Mouse (Mus musculus): Measurements from ENCODE around the gene Ndfip2. TPM values are rescaled to one million over a fixed set of nuclear protein-coding genes. Genes with fewer than 3 reads are reported as not detected.
A peak's percentile ranks its signal among the peaks of the same experiment; 100 is the strongest.

Ndfip2 gene
- polyA plus RNA-seq, 1 experiment from 2014 or later: 64.2 TPM

GRCm38 (mm10) chr14:105322829-105323228, 64.5 kb downstream of the Ndfip2 start:
- Histone ChIP-seq H3K27me3 (ENCODE audit: control insufficient read depth, insufficient read depth, low read length) (no peaks in the 10 kb centered on the region), H3K9me3 (ENCODE audit: control insufficient read depth, low read length) (0 out of 2 replicates have a peak, but pooled peaks cover 3% of the 10 kb centered on the region), H3K9ac (ENCODE audit: low read length) (no peak overlapping the region), H3K4me2 (replicated peaks; ENCODE audit: low read depth) (no peak overlapping the region), H3K4me1 (replicated peaks; ENCODE audit: control insufficient read depth, insufficient read depth) (no peaks in the 10 kb centered on the region), H3K36me3 (ENCODE audit: control insufficient read depth, insufficient read depth, low read length) (no peaks in the 10 kb centered on the region), H3K4me3 (ENCODE audit: low read depth, low read length) (no peak overlapping the region), H3K27ac (replicated peaks) (no peak overlapping the region)
- TF ChIP-seq CTCF (IDR thresholded peaks at IDR 0.05; ENCODE audit: low read depth) (no peak), EP300 (optimal IDR thresholded peaks at IDR 0.05) (no peak)
- ATAC-seq (ENCODE audit: low FRiP score, low TSS enrichment): no peak
- no peak for DNase-seq (ENCODE audit: low spot score)
- 81% methylated on average over 5 of the region's 5 CpGs for WGBS

DNA sequence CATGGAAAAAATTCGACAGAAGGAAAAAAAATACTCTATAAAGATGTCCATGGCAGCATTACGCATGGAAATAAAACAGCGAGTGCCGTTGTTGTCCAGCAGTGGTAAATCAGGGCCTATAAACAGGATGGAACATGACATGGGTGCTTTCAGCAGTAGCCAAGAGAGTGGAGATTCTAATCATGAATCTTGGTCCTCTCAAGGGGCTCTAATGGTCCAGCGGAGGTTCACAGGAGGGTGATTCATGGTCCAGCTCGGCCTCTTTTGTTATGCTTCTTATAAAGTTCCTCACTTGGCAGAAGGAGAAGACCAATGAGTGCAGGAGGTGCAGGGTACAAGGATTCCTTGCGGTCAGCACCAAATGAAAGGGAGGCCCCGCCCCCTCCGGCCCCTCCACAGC, 65.1 kb downstream of the Ndfip2 start:
- no peaks in the 10 kb centered on the region for H3K4me1 ChIP-seq (replicated peaks; ENCODE audit: control insufficient read depth, insufficient read depth)
- no peaks in the 10 kb centered on the region for H3K27me3 ChIP-seq (ENCODE audit: control insufficient read depth, insufficient read depth, low read length)
- no peak overlapping the region for H3K9ac ChIP-seq (ENCODE audit: low read length)
- H3K36me3 ChIP-seq (ENCODE audit: control insufficient read depth, insufficient read depth, low read length): no peaks in the 10 kb centered on the region
- no peak overlapping the region for H3K27ac ChIP-seq (replicated peaks)
- 91% methylated on average over 9 of the region's 9 CpGs for WGBS
- DNase-seq (ENCODE audit: low spot score) (no peak), ATAC-seq (ENCODE audit: low FRiP score, low TSS enrichment) (no peak)
- TF ChIP-seq EP300 (optimal IDR thresholded peaks at IDR 0.05) (no peak), CTCF (IDR thresholded peaks at IDR 0.05; ENCODE audit: low read depth) (no peak)
- H3K4me2 ChIP-seq (replicated peaks; ENCODE audit: low read depth): no peak overlapping the region
- H3K9me3 ChIP-seq (ENCODE audit: control insufficient read depth, low read length): 0 out of 2 replicates have a peak, but pooled peaks cover 3% of the 10 kb centered on the region
- no peak overlapping the region for H3K4me3 ChIP-seq (ENCODE audit: low read depth, low read length)

DNA sequence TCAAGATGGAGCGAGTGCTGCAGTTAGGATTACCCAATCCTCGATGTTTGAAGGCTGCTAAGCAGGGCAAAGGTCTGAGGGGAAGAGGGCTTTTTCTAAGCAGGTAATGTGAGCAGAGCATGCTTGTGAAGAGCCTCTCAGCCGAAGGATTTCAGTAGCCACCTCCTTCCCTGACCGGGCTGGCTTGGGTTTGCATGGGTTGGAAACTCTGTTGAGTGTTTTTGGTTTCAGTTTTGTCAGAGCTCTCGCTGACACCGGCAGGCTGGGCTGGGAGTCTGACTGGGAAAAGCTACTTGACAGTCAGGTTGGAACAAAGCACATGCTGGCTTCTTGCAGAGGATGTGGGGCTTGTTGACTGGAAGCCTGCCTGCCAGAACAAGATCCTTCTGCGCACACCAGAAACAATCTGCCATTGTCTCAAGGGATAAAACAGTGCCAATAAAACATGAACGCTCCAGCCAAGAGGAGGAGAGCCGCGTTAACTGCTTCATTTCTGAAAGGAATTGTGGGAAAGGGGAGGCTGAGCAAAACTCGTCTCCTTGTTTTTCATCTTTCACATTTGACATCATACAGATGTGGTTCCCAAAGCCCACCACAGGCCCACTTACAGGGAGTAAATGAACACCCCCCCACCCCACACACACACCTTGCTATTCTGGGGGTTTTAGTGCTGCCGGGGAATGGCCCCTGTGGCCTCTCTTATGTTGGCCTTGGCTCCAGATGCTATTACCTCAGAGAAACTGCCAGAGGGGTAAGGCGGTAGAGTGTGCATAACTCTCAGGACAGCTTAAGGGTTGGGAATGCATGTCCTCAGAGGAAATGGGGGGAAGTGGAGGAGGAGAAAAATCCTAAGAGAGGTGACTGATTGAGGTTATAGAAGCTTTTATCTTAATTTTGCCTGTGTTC, 70.3 kb downstream of the Ndfip2 start:
- no peak for TF ChIP-seq CTCF (IDR thresholded peaks at IDR 0.05; ENCODE audit: low read depth)
- TF ChIP-seq EP300 (optimal IDR thresholded peaks at IDR 0.05): no peak
- H3K4me1 ChIP-seq (replicated peaks; ENCODE audit: control insufficient read depth, insufficient read depth): peaks cover 3% of the 10 kb centered on the region; the same call in 1 of the 2 replicates
- peak overlapping the region; percentile 54 for H3K4me2 ChIP-seq (replicated peaks; ENCODE audit: low read depth)
- 3% methylated on average over 13 of the region's 13 CpGs for WGBS
- H3K9me3 ChIP-seq (ENCODE audit: control insufficient read depth, low read length): 0 out of 2 replicates have a peak, but pooled peaks cover 3% of the 10 kb centered on the region
- ATAC-seq (ENCODE audit: low FRiP score, low TSS enrichment): peak; percentile 82
- H3K27me3 ChIP-seq (ENCODE audit: control insufficient read depth, insufficient read depth, low read length): no peaks in the 10 kb centered on the region
- H3K4me3 ChIP-seq (ENCODE audit: low read depth, low read length): peak overlapping the region; percentile 36
- H3K9ac ChIP-seq (ENCODE audit: low read length): peak overlapping the region; percentile 62
- H3K36me3 ChIP-seq (ENCODE audit: control insufficient read depth, insufficient read depth, low read length): no peaks in the 10 kb centered on the region
- peak overlapping the region; percentile 89 for H3K27ac ChIP-seq (replicated peaks)
- peak; percentile 66 for DNase-seq (ENCODE audit: low spot score)

- no peaks in the 10 kb centered on the region for H3K9me3 ChIP-seq (ENCODE audit: control insufficient read depth, low read length)
These were observed 75.2 kb downstream of the Ndfip2 start for GRCm38 (mm10) chr14:105333475-105334094.

DNA sequence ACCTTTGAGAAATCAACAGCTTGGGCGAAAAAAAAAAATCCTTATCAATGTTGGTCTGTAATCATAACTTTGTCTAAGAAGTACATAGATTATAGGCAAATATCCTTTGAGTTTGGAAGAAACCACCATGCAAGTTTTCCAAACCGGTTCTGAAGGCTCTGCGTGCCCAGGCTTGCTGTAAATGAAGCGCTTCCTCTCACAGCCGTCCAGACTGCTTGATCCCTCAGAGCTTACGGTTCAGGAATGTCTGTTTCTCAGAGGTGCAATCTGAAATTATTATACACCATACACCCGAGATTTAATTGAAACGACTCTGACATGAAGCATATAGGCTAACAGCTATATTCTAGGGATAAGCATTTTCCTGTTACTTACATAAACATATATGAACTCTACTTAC, 83.4 kb downstream of the Ndfip2 start:
- H3K9me3 ChIP-seq (ENCODE audit: control insufficient read depth, low read length): no peaks in the 10 kb centered on the region
- no peaks in the 10 kb centered on the region for H3K36me3 ChIP-seq (ENCODE audit: control insufficient read depth, insufficient read depth, low read length)
- no peak for ATAC-seq (ENCODE audit: low FRiP score, low TSS enrichment)
- H3K4me2 ChIP-seq (replicated peaks; ENCODE audit: low read depth): no peak overlapping the region
- WGBS: 44% methylated on average over 8 of the region's 8 CpGs
- H3K9ac ChIP-seq (ENCODE audit: low read length): no peak overlapping the region
- no peaks in the 10 kb centered on the region for H3K27me3 ChIP-seq (ENCODE audit: control insufficient read depth, insufficient read depth, low read length)
- TF ChIP-seq CTCF (IDR thresholded peaks at IDR 0.05; ENCODE audit: low read depth): no peak
- no peak for TF ChIP-seq EP300 (optimal IDR thresholded peaks at IDR 0.05)
- no peak overlapping the region for H3K27ac ChIP-seq (replicated peaks)
- H3K4me3 ChIP-seq (ENCODE audit: low read depth, low read length): no peak overlapping the region
- DNase-seq (ENCODE audit: low spot score): no peak
- H3K4me1 ChIP-seq (replicated peaks; ENCODE audit: control insufficient read depth, insufficient read depth): no peaks in the 10 kb centered on the region

More at GRCm38 (mm10) chr14:105333475-105334094, 75.2 kb downstream of the Ndfip2 start:
- 67% methylated on average over 16 of the region's 16 CpGs for WGBS
- Histone ChIP-seq H3K27ac (replicated peaks) (no peak overlapping the region), H3K4me1 (replicated peaks; ENCODE audit: control insufficient read depth, insufficient read depth) (peaks cover 3% of the 10 kb centered on the region; the same call in 1 of the 2 replicates), H3K36me3 (ENCODE audit: control insufficient read depth, insufficient read depth, low read length) (no peaks in the 10 kb centered on the region), H3K4me3 (ENCODE audit: low read depth, low read length) (no peak overlapping the region), H3K9ac (ENCODE audit: low read length) (no peak overlapping the region), H3K4me2 (replicated peaks; ENCODE audit: low read depth) (no peak overlapping the region), H3K27me3 (ENCODE audit: control insufficient read depth, insufficient read depth, low read length) (no peaks in the 10 kb centered on the region)
- TF ChIP-seq CTCF (IDR thresholded peaks at IDR 0.05; ENCODE audit: low read depth) (no peak), EP300 (optimal IDR thresholded peaks at IDR 0.05) (no peak)
- ATAC-seq (ENCODE audit: low FRiP score, low TSS enrichment) (no peak), DNase-seq (ENCODE audit: low spot score) (peak; percentile 3)

Data from stomach, postnatal 0 days (tissue).